Mouse (Mus musculus) MEL (cell line): Measurements from ENCODE around the gene Myh7. TPM values are rescaled to one million over a fixed set of nuclear protein-coding genes. Genes with fewer than 3 reads are reported as not detected.

Source experiments
- DNase-seq: peaks from one replicate; pipeline ENCODE4 v3.0.0; 2011; ENCODE audit warnings: low read depth, low spot score
- H3K27ac ChIP-seq: 2 replicates; pipeline ENCODE4 v1.5.1; 2012; ENCODE audit warnings: low read depth, mild to moderate bottlenecking, control low read depth, low read length, moderate library complexity; ENCODE audit not compliant: control insufficient read depth
- H3K27me3 ChIP-seq, 2 experiments: fragments of 150-350 bp in 1 of 2; sonication (generic) in 1 of 2; 2 replicates each; pipeline ENCODE4 v1.6.1; 2012; ENCODE audit warnings: low read length in 2 of 2, mild to moderate bottlenecking in 2 of 2, improper control_type of control experiment in 1 of 2, moderate library complexity in 1 of 2; ENCODE audit not compliant: insufficient read depth in 2 of 2, control insufficient read depth in 1 of 2
- H3K36me3 ChIP-seq, 2 experiments: 2 replicates each; pipeline ENCODE4 v1.6.1; 2012 to 2014; ENCODE audit warnings: low read length in 2 of 2, improper control_type of control experiment in 1 of 2, inconsistent platforms in 1 of 2, mild to moderate bottlenecking in 1 of 2; ENCODE audit not compliant: insufficient read depth in 2 of 2, control insufficient read depth in 1 of 2
- H3K4me1 ChIP-seq, 2 experiments: fragments of 150-350 bp in 1 of 2; sonication (generic) in 1 of 2; 2 replicates each; pipeline ENCODE4 v1.6.1; 2012; ENCODE audit warnings: low read length in 2 of 2, improper control_type of control experiment in 1 of 2, mild to moderate bottlenecking in 1 of 2; ENCODE audit not compliant: insufficient read depth in 2 of 2, control insufficient read depth in 1 of 2
- H3K4me3 ChIP-seq, 2 experiments: fragments of 150-350 bp in 1 of 2; sonication (generic) in 1 of 2; 2 replicates each; pipeline ENCODE4 v1.5.1; 2012; ENCODE audit warnings: low read depth in 2 of 2, low read length in 2 of 2, mild to moderate bottlenecking in 2 of 2, moderate library complexity in 2 of 2, control low read depth in 1 of 2, improper control_type of control experiment in 1 of 2; ENCODE audit not compliant: control insufficient read depth in 1 of 2, insufficient read depth in 1 of 2
- H3K79me2 ChIP-seq: 2 replicates; pipeline ENCODE4 v1.6.1; 2012; ENCODE audit warnings: mild to moderate bottlenecking, low read length, moderate library complexity; ENCODE audit not compliant: control insufficient read depth, poor library complexity, insufficient read depth
- H3K9ac ChIP-seq: 2 replicates; pipeline ENCODE4 v1.6.1; 2012; ENCODE audit warnings: low read depth, mild to moderate bottlenecking, control low read depth, low read length, moderate library complexity; ENCODE audit not compliant: control insufficient read depth, poor library complexity, severe bottlenecking
- H3K9me3 ChIP-seq: fragments of 150-350 bp; sonication (generic); replicated peaks from 2 replicates; pipeline ENCODE4 v1.6.1; 2012; ENCODE audit warnings: mild to moderate bottlenecking, low read length, improper control_type of control experiment, moderate library complexity; ENCODE audit not compliant: insufficient read depth
- CHD1 ChIP-seq: IDR thresholded peaks from 2 replicates; pipeline ENCODE4 v1.6.1; 2012; ENCODE audit warnings: low read depth, mild to moderate bottlenecking, inconsistent platforms, low read length, improper control_type of control experiment
- CHD2 ChIP-seq: IDR thresholded peaks from 2 replicates; pipeline ENCODE4 v1.6.1; 2011; ENCODE audit warnings: low read length, improper control_type of control experiment
- E2F4 ChIP-seq: IDR thresholded peaks from 2 replicates; pipeline ENCODE4 v1.6.1; 2011; ENCODE audit warnings: low read depth, low read length, improper control_type of control experiment, borderline replicate concordance
- ELF1 ChIP-seq: IDR thresholded peaks from 2 replicates; pipeline ENCODE4 v1.6.1; 2014; ENCODE audit warnings: low read depth, mild to moderate bottlenecking, inconsistent platforms, low read length, improper control_type of control experiment, moderate library complexity
- EP300 ChIP-seq, 2 experiments: IDR thresholded peaks; 2 replicates each; pipeline ENCODE4 v1.6.1; 2011; ENCODE audit warnings: improper control_type of control experiment in 2 of 2, low read length in 2 of 2, low read depth in 1 of 2, mild to moderate bottlenecking in 1 of 2
- ETS1 ChIP-seq: IDR thresholded peaks from 2 replicates; pipeline ENCODE4 v1.6.1; 2012; ENCODE audit warnings: low read depth, mild to moderate bottlenecking, inconsistent platforms, low read length, improper control_type of control experiment, moderate library complexity
- GATA1 ChIP-seq: IDR thresholded peaks from 2 replicates; pipeline ENCODE4 v1.6.1; 2011; ENCODE audit warnings: low read depth, low read length, improper control_type of control experiment
- HCFC1 ChIP-seq: IDR thresholded peaks from 2 replicates; pipeline ENCODE4 v1.6.1; 2012; ENCODE audit warnings: low read depth, mild to moderate bottlenecking, inconsistent platforms, low read length, improper control_type of control experiment, moderate library complexity
- JUND ChIP-seq: IDR thresholded peaks from 2 replicates; pipeline ENCODE4 v1.6.1; 2011; ENCODE audit warnings: low read depth, mild to moderate bottlenecking, improper control_type of control experiment, low read length
- MAFK ChIP-seq: IDR thresholded peaks from 2 replicates; pipeline ENCODE4 v1.6.1; 2011; ENCODE audit warnings: low read depth, mild to moderate bottlenecking, low read length, improper control_type of control experiment, borderline replicate concordance
- MAX ChIP-seq: IDR thresholded peaks from 2 replicates; pipeline ENCODE4 v1.6.1; 2011; ENCODE audit warnings: low read length, improper control_type of control experiment
- MAZ ChIP-seq: IDR thresholded peaks from 2 replicates; pipeline ENCODE4 v1.6.1; 2012; ENCODE audit warnings: low read depth, mild to moderate bottlenecking, inconsistent platforms, low read length, improper control_type of control experiment
- MEF2A ChIP-seq: IDR thresholded peaks from 2 replicates; pipeline ENCODE4 v1.6.1; 2014; ENCODE audit warnings: low read depth, mild to moderate bottlenecking, inconsistent platforms, low read length, improper control_type of control experiment; ENCODE audit not compliant: poor library complexity, insufficient replicate concordance, severe bottlenecking; ENCODE audit errors: extremely low read depth
- MXI1 ChIP-seq: IDR thresholded peaks from 2 replicates; pipeline ENCODE4 v1.6.1; 2011; ENCODE audit warnings: mild to moderate bottlenecking, low read depth, low read length, improper control_type of control experiment
- MYB ChIP-seq: IDR thresholded peaks from 2 replicates; pipeline ENCODE4 v1.6.1; 2011; ENCODE audit warnings: mild to moderate bottlenecking, low read depth, low read length, improper control_type of control experiment
- MYC ChIP-seq: IDR thresholded peaks from 2 replicates; pipeline ENCODE4 v1.6.1; 2011; ENCODE audit warnings: low read depth, mild to moderate bottlenecking, low read length, improper control_type of control experiment, moderate library complexity
- NELFE ChIP-seq: IDR thresholded peaks from 2 replicates; pipeline ENCODE4 v1.6.1; 2011; ENCODE audit warnings: low read depth, low read length, improper control_type of control experiment
- NRF1 ChIP-seq: IDR thresholded peaks from 2 replicates; pipeline ENCODE4 v1.6.1; 2014; ENCODE audit warnings: low read depth, mild to moderate bottlenecking, inconsistent platforms, low read length, improper control_type of control experiment, moderate library complexity; ENCODE audit not compliant: poor library complexity, insufficient read depth, severe bottlenecking
- POLR2A ChIP-seq, 2 experiments: IDR thresholded peaks; 2 replicates each; pipeline ENCODE4 v1.6.1; 2011 to 2012; ENCODE audit warnings: low read length in 2 of 2, mild to moderate bottlenecking in 2 of 2, control low read depth in 1 of 2, improper control_type of control experiment in 1 of 2, low read depth in 1 of 2, moderate library complexity in 1 of 2; ENCODE audit not compliant: control insufficient read depth in 1 of 2, insufficient read depth in 1 of 2, poor library complexity in 1 of 2
- RAD21 ChIP-seq: IDR thresholded peaks from 2 replicates; pipeline ENCODE4 v1.6.1; 2011; ENCODE audit warnings: mild to moderate bottlenecking, low read depth, low read length, improper control_type of control experiment
- RCOR1 ChIP-seq: IDR thresholded peaks from 2 replicates; pipeline ENCODE4 v1.6.1; 2012; ENCODE audit warnings: low read depth, mild to moderate bottlenecking, inconsistent platforms, low read length, improper control_type of control experiment
- SIN3A ChIP-seq: IDR thresholded peaks from 2 replicates; pipeline ENCODE4 v1.6.1; 2012; ENCODE audit warnings: low read length, improper control_type of control experiment, inconsistent platforms
- SMC3 ChIP-seq: IDR thresholded peaks from 2 replicates; pipeline ENCODE4 v1.6.1; 2011; ENCODE audit warnings: low read depth, low read length, improper control_type of control experiment
- TAL1 ChIP-seq: IDR thresholded peaks from 2 replicates; pipeline ENCODE4 v1.6.1; 2012; ENCODE audit warnings: mild to moderate bottlenecking, inconsistent platforms, low read length, moderate library complexity, mixed read lengths
- TBP ChIP-seq: IDR thresholded peaks from 2 replicates; pipeline ENCODE4 v1.8.0; 2011; ENCODE audit warnings: low read depth, low read length, improper control_type of control experiment
- TCF12 ChIP-seq: IDR thresholded peaks from 2 replicates; pipeline ENCODE4 v1.6.1; 2014; ENCODE audit warnings: low read depth, mild to moderate bottlenecking, inconsistent platforms, low read length, improper control_type of control experiment, moderate library complexity
- UBTF ChIP-seq: IDR thresholded peaks from 2 replicates; pipeline ENCODE4 v1.6.1; 2012; ENCODE audit warnings: low read depth, mild to moderate bottlenecking, inconsistent platforms, low read length, improper control_type of control experiment, moderate library complexity, borderline replicate concordance; ENCODE audit not compliant: insufficient read depth
- USF1 ChIP-seq: IDR thresholded peaks from 2 replicates; pipeline ENCODE4 v1.6.1; 2014; ENCODE audit warnings: low read depth, mild to moderate bottlenecking, inconsistent platforms, low read length, improper control_type of control experiment, moderate library complexity
- USF2 ChIP-seq, 2 experiments: IDR thresholded peaks; 2 replicates each; pipeline ENCODE4 v1.6.1; 2011 to 2012; ENCODE audit warnings: improper control_type of control experiment in 2 of 2, low read length in 2 of 2, borderline replicate concordance in 1 of 2, inconsistent platforms in 1 of 2, low read depth in 1 of 2, mild to moderate bottlenecking in 1 of 2; ENCODE audit not compliant: insufficient read depth in 1 of 2
- ZKSCAN1 ChIP-seq: IDR thresholded peaks from 2 replicates; pipeline ENCODE4 v1.6.1; 2012; ENCODE audit warnings: low read depth, mild to moderate bottlenecking, inconsistent platforms, low read length, improper control_type of control experiment, moderate library complexity
- polyA plus RNA-seq, 2 experiments: library from polyadenylated mRNA; stranded (reverse) in 1 of 2; unstranded in 1 of 2; fragments of >175 nt in 1 of 2; fragments of >200 nt in 1 of 2; gene quantifications; 2 replicates each; pipeline versions ENCODE4 v1.2.1 to v1.2.4; 2012; ENCODE audit warnings: low replicate concordance in 2 of 2, low read depth in 1 of 2; ENCODE audit not compliant: insufficient read length in 2 of 2, insufficient read depth in 1 of 2, missing spikeins in 1 of 2
- total RNA-seq: library from RNA; depleted of rRNA; stranded (reverse); fragments of 300-350 nt; gene quantifications from 2 replicates; pipeline ENCODE4 v1.2.3, GENCODE M21; 2012

Gene Myh7
- total and polyA plus RNA-seq, 3 experiments, result not detected

DNA sequence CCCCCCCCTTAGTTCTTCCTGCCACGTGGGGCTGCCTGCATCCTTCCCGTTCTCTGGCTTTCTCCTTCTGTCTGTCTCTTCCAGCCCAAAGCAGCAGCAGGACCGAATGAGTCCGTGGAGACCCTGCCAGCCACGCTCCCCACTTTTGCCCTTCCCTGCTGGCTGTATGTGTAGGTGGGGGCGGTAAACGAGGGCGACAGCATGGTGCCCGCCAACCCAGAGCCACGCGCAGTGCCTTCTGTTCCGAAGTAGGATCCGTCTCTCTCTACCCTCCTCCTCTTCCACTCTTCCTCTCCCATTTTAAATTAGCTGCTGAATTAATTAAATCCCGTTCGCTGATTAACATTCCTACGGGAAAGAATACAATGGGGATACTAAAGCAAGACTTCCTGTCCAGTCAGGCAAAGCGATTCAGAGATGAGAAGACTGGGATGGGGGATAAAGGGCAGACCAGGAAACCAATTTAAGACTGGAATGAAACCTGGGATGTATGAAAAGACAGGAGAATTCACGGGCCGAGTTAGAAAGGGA is 38.3 kb upstream of the Myh7 start:
- Histone ChIP-seq H3K4me1 (peaks cover 2 to 7% of the 10 kb centered on the region in 2 experiments; a peak in 3 of 4 replicates), H3K36me3 (peaks cover 0 to 8% of the 10 kb centered on the region in 2 experiments; a peak in 2 of 4 replicates), H3K4me3 (no peak overlapping the region), H3K27me3 (no peaks in the 10 kb centered on the region), H3K9me3 (no peaks in the 10 kb centered on the region)
- TF ChIP-seq HCFC1 (no peak), CHD1 (no peak), TCF12 (no peak), TBP (no peak), JUND (no peak)
- TF ChIP-seq, all 39 proteins: peak for 0
- no peak for DNase-seq
- Histone ChIP-seq H3K79me2 (no peaks in the 10 kb centered on the region), H3K27ac (no peak overlapping the region), H3K9ac (no peak overlapping the region)

DNA sequence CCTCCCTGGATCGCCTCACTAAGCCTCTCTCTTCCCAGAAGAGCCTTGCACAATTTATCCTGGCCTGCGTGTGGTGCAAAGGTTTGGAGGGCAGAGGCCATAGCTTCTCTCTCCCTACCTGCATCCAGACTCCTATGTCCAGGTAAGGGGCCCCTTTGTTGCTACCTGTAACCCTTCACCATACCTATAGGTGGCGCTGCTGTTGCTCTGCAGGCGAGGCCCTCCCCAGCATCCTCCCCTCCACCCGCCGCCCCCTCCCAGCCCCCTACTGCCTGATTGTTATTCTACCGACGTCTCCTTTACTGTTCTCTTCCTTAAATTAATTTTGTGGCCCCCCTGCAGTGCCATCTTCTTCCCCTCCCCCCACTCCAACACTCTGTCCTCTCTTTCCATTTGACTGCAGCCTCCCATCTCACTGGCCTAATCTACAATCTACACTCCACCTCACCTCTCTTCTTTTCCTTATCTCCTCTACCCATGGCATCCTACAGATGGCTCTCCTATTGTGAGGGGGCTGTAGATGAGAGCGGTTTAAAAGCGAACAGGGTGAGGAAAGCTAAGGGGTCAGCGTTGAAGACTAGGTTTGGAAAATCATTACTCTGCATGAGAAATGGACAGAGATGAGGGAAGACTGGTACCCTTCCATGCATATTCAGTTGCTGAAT is 34.7 kb upstream of the Myh7 start:
- DNase-seq, result peak; percentile 39
- no peaks in the 10 kb centered on the region for H3K9me3 ChIP-seq
- no peak overlapping the region for H3K9ac ChIP-seq
- H3K4me3 ChIP-seq, result no peak overlapping the region
- no peak overlapping the region for H3K27ac ChIP-seq
- peaks cover 2 to 7% of the 10 kb centered on the region in 2 experiments; a peak in 3 of 4 replicates for H3K4me1 ChIP-seq
- peaks cover under 1 to 8% of the 10 kb centered on the region in 2 experiments; a peak in 3 of 4 replicates for H3K36me3 ChIP-seq
- no peaks in the 10 kb centered on the region for H3K27me3 ChIP-seq
- no peaks in the 10 kb centered on the region for H3K79me2 ChIP-seq
- no peak for TF ChIP-seq MEF2A
- no peak for TF ChIP-seq ELF1
- no peak for TF ChIP-seq CHD2
- peak; percentile 18; the same call in 1 of the 2 replicates for TF ChIP-seq SMC3
- TF ChIP-seq RAD21, result peak; percentile 29
- no peak for TF ChIP-seq MYB
- no peak for TF ChIP-seq USF1
- no peak for TF ChIP-seq JUND
- TF ChIP-seq TAL1, result no peak
- no peak for TF ChIP-seq TCF12
- no peak for TF ChIP-seq ETS1
- TF ChIP-seq MAFK, result no peak
- no peak for TF ChIP-seq MAZ
- no peak for TF ChIP-seq NRF1
- no peak for TF ChIP-seq UBTF
- no peak for TF ChIP-seq NELFE
- no peak for TF ChIP-seq MAX
- no peak for TF ChIP-seq POLR2A (IDR thresholded peaks at IDR 0.05; ENCODE audit: control insufficient read depth in 1 of 2, insufficient read depth in 1 of 2, low read depth in 1 of 2, low read length in 2 of 2, poor library complexity in 1 of 2)
- peak in 1 of 2 experiments; percentile 31; a peak in 1 of 4 replicates for TF ChIP-seq EP300 (IDR thresholded peaks at IDR 0.05; ENCODE audit: low read depth in 1 of 2, low read length in 2 of 2)
- TF ChIP-seq MXI1, result no peak
- no peak for TF ChIP-seq E2F4
- no peak for TF ChIP-seq RCOR1
- no peak for TF ChIP-seq MYC
- TF ChIP-seq GATA1, result 0 out of 2 replicates have a peak, but pooled peaks have one; percentile 14
- no peak for TF ChIP-seq USF2 (IDR thresholded peaks at IDR 0.05; ENCODE audit: borderline replicate concordance in 1 of 2, insufficient read depth in 1 of 2, low read depth in 1 of 2, low read length in 2 of 2)
- TF ChIP-seq TBP, result no peak
- no peak for TF ChIP-seq SIN3A
- TF ChIP-seq ZKSCAN1, result no peak
